Comparison of ENCODE assay signal across 8 mouse cellular contexts in the genomic region with DNA sequence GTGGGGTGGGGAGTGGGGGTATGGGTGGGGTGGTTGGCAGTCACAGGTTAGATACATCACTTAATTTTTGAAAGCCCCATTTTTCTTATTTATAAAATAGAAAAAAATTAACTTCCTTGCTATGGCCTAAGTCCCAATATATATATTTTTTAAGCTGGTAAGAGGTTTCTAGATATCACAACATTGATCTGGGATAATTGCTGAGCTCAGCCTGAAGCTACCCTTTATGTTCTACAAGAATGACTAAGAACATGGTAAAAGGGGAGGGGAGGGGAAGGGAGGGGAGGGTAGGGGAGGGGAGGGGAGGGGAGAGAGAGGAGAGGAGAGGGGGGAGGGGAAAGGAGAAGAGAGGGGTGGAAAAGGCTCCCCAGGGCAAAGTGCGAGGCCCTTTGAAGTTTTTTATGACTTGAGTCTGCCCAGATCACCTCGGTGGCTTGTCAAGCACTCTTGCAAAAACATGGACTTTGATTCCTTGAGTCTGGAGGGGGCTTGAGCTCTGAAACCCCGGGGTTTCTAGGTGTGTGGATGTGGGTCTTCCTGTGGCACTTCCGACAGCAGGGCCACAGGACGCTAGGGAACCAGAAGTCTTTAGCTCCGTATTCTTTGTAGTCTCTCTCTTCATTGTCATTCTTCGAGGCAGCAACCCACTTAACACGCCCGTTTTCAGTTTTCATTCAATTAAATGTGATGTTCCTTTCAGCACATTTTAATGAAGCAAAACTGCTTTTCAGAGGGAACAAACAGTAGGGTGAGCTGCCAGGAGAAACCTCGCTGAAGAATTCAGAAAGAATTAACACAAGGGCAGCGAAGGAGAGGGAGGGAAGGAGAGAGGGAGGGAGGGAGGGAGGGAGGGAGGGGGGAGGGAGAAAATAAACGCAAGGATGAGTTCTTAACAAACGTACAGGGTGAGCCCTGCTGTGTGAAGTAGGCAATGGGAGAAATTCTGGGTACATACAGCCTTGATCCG. TPM values are rescaled to one million over a fixed set of nuclear protein-coding genes. Genes with fewer than 3 reads are reported as not detected.
DNase-seq lines count a peak whose midpoint lies in the region; ATAC-seq lines count a peak whose summit lies in the region.

No protein-coding gene starts in this region.

- WGBS in heart, embryonic 13.5 days = 5% methylated on average over 14 of the region's 14 CpGs
- WGBS in hindbrain, embryonic 15.5 days = 2% methylated on average over 14 of the region's 14 CpGs
- 5% methylated on average over 14 of the region's 14 CpGs for WGBS in limb, embryonic 15.5 days
- 7% methylated on average over 14 of the region's 14 CpGs for WGBS in stomach, embryonic 14.5 days

- peak overlapping the region; percentile 30 for H3K4me3 ChIP-seq in heart, embryonic 13.5 days
- H3K4me3 ChIP-seq in hindbrain, embryonic 15.5 days = no peak overlapping the region
- peak overlapping the region; percentile 7 for H3K4me3 ChIP-seq in limb, embryonic 15.5 days
- no peak overlapping the region for H3K4me3 ChIP-seq in stomach, embryonic 14.5 days (ENCODE audit: low read depth, low read length)

- ATAC-seq in heart, embryonic 13.5 days (ENCODE audit: extremely low read depth, insufficient number of reproducible peaks, low FRiP score, low TSS enrichment) = no peak
- peak; percentile 24; the same call in 1 of the 2 replicates for ATAC-seq in common myeloid progenitor, adult 5-6 weeks (replicated peaks; ENCODE audit: low read depth, poor library complexity, severe bottlenecking)
- ATAC-seq in hindbrain, embryonic 15.5 days (ENCODE audit: low FRiP score, low read depth) = 0 out of 2 replicates have a peak, but pooled peaks have one; percentile 23
- ATAC-seq in limb, embryonic 15.5 days (ENCODE audit: insufficient number of reproducible peaks, low FRiP score, low TSS enrichment, low read depth) = no peak
- no peak for ATAC-seq in stomach, embryonic 14.5 days (ENCODE audit: insufficient number of reproducible peaks, insufficient read depth, low FRiP score, low read depth)

- no peaks in the 10 kb centered on the region for H3K36me3 ChIP-seq in heart, embryonic 13.5 days
- no peaks in the 10 kb centered on the region for H3K36me3 ChIP-seq in hindbrain, embryonic 15.5 days
- no peaks in the 10 kb centered on the region for H3K36me3 ChIP-seq in limb, embryonic 15.5 days
- no peaks in the 10 kb centered on the region for H3K36me3 ChIP-seq in stomach, embryonic 14.5 days (ENCODE audit: control insufficient read depth, insufficient read depth, low read length)

- H3K27me3 ChIP-seq in heart, embryonic 13.5 days (replicated peaks) = no peaks in the 10 kb centered on the region
- no peaks in the 10 kb centered on the region for H3K27me3 ChIP-seq in hindbrain, embryonic 15.5 days
- no peaks in the 10 kb centered on the region for H3K27me3 ChIP-seq in limb, embryonic 15.5 days
- H3K27me3 ChIP-seq in stomach, embryonic 14.5 days (ENCODE audit: control insufficient read depth, insufficient read depth, low read length) = no peaks in the 10 kb centered on the region

- DNase-seq in heart, postnatal 25 days (ENCODE audit: low spot score) = no peak
- DNase-seq in layer of hippocampus, postnatal 10 days (ENCODE audit: low spot score in 2 of 2) = no peak
- DNase-seq in urinary bladder, postnatal 25 days (ENCODE audit: low spot score) = no peak

- intact Hi-C loops in heart, postnatal 25 days (cut with DNase I) = no loop called here

- H3K27ac ChIP-seq in heart, embryonic 13.5 days (replicated peaks) = no peak overlapping the region
- 0 out of 2 replicates have a peak overlapping the region, but pooled peaks have one; percentile 10 for H3K27ac ChIP-seq in hindbrain, embryonic 15.5 days (replicated peaks)
- H3K27ac ChIP-seq in limb, embryonic 15.5 days = peak overlapping the region; percentile 72
- H3K27ac ChIP-seq in stomach, embryonic 14.5 days (ENCODE audit: low read length) = peak overlapping the region; percentile 68; the same call in 1 of the 2 replicates

- peaks cover 15% of the 10 kb centered on the region for H3K4me1 ChIP-seq in heart, embryonic 13.5 days
- peaks cover 9% of the 10 kb centered on the region for H3K4me1 ChIP-seq in hindbrain, embryonic 15.5 days (replicated peaks)
- H3K4me1 ChIP-seq in limb, embryonic 15.5 days = peaks cover 11% of the 10 kb centered on the region
- no peaks in the 10 kb centered on the region for H3K4me1 ChIP-seq in stomach, embryonic 14.5 days (ENCODE audit: control insufficient read depth, insufficient read depth, low read length)

- peak overlapping the region; percentile 70 for H3K9ac ChIP-seq in heart, embryonic 13.5 days
- no peak overlapping the region for H3K9ac ChIP-seq in hindbrain, embryonic 15.5 days
- H3K9ac ChIP-seq in limb, embryonic 15.5 days = no peak overlapping the region
- H3K9ac ChIP-seq in stomach, embryonic 14.5 days (replicated peaks; ENCODE audit: low read depth, low read length) = no peak overlapping the region

- H3K4me2 ChIP-seq in heart, embryonic 13.5 days = peak overlapping the region; percentile 61
- H3K4me2 ChIP-seq in hindbrain, embryonic 15.5 days = peak overlapping the region; percentile 48
- H3K4me2 ChIP-seq in limb, embryonic 15.5 days = peak overlapping the region; percentile 32
- peak overlapping the region; percentile 24 for H3K4me2 ChIP-seq in stomach, embryonic 14.5 days (replicated peaks; ENCODE audit: low read depth, low read length)

- H3K9me3 ChIP-seq in heart, embryonic 13.5 days = no peaks in the 10 kb centered on the region
- H3K9me3 ChIP-seq in hindbrain, embryonic 15.5 days = no peaks in the 10 kb centered on the region
- no peaks in the 10 kb centered on the region for H3K9me3 ChIP-seq in limb, embryonic 15.5 days
- H3K9me3 ChIP-seq in stomach, embryonic 14.5 days (ENCODE audit: control insufficient read depth, low read depth, low read length) = no peaks in the 10 kb centered on the region

RNA-seq across cellular contexts. Expression of gene Bmp2k, which starts 33.1 kb away (rescaled TPM):
- polyA plus RNA-seq in heart, embryonic 13.5 days (2015; fragmentation: Nextera tagmentation; extraction: Ambion mirVana) = 5.8 and 6.5 TPM in 2 replicates
- 10 to 100 TPM in 1 of 2 experiments, 1 to 10 TPM in 1; 8.4 to 10.4 TPM for total RNA-seq in heart, postnatal 25 days (2021)
- 24.6 and 29.1 TPM in 2 replicates for total RNA-seq in common myeloid progenitor, adult 5-6 weeks (2017)
- 9.9 and 10.0 TPM in 2 replicates for polyA plus RNA-seq in hindbrain, embryonic 15.5 days (2015; fragmentation: Nextera tagmentation; extraction: Ambion mirVana)
- 11.7 and 13.4 TPM in 2 replicates for polyA plus RNA-seq in limb, embryonic 15.5 days (2015; fragmentation: Nextera tagmentation; extraction: Ambion mirVana)
- polyA plus RNA-seq in stomach, embryonic 14.5 days (2014; fragmentation: Nextera tagmentation; extraction: Ambion mirVana) = 13.4 and 13.5 TPM in 2 replicates
- total RNA-seq in layer of hippocampus, postnatal 10 days (2021) = 10 to 100 TPM; 14.6 to 15.2 TPM

Comparison
In these comparisons a context has a peak if more than half of its experiments do, and no peak if none do; other contexts are left out.
1. ATAC-seq: peak in common myeloid progenitor, adult 5-6 weeks (single experiment) and hindbrain, embryonic 15.5 days (single experiment); none in heart, embryonic 13.5 days (single experiment), limb, embryonic 15.5 days (single experiment) and stomach, embryonic 14.5 days (single experiment).
2. H3K4me3 ChIP-seq: peak in heart, embryonic 13.5 days (single experiment) and limb, embryonic 15.5 days (single experiment); none in hindbrain, embryonic 15.5 days (single experiment) and stomach, embryonic 14.5 days (single experiment).
3. Peak in every context shown above with its lines, with median percentiles within 50 percentile points of each other: H3K4me2 ChIP-seq.